Mouse (Mus musculus) layer of hippocampus, adult 2 months (tissue): ENCODE data around the gene Tpx2. TPM values are rescaled to one million over a fixed set of nuclear protein-coding genes. Genes with fewer than 3 reads are reported as not detected.

Source experiments
- DNase-seq, 2 experiments: peaks; one replicate each; pipeline ENCODE4 v3.0.0; 2022; ENCODE audit warnings: low spot score in 2 of 2
- H3K27ac ChIP-seq: fragments of 200-600 bp; 2 replicates; pipeline ENCODE4 v1.8.1; 2022
- H3K4me3 ChIP-seq: fragments of 200-600 bp; 2 replicates; pipeline ENCODE4 v1.8.1; 2022; ENCODE audit warnings: mild to moderate bottlenecking
- CTCF ChIP-seq: fragments of 200-600 bp; conservative IDR thresholded peaks from 2 replicates; pipeline ENCODE4 v1.8.1; 2022; ENCODE audit warnings: antibody characterized with exemption, mild to moderate bottlenecking, moderate library complexity
- microRNA-seq, 2 experiments: library from miRNA; unstranded; fragments of <30 nt; microRNA quantifications; one replicate each; pipeline ENCODE4 v1.2.0; 2021
- total RNA-seq, 2 experiments: library from RNA; stranded (reverse); gene quantifications; 2 replicates each; pipeline ENCODE4 v1.2.3; 2021

Tpx2 gene
- total RNA-seq, 2 experiments from 2014 or later = 2.0 to 2.2 TPM

GRCm38 (mm10) chr2:152933048-152933447, 85.3 kb downstream of the Tpx2 start, which contains the start of gene Foxs1:
TSS of gene Foxs1 (minus strand) at chr2:152933208.
- no peak for TF ChIP-seq CTCF
- no peak within 1 kb of the TSS for H3K27ac ChIP-seq

GRCm38 (mm10) chr2:152933614-152934013, 85.8 kb downstream of the Tpx2 start:
- Histone ChIP-seq H3K27ac (no peak overlapping the region), H3K4me3 (no peak overlapping the region)
- peak; percentile 78 for TF ChIP-seq CTCF
- DNase-seq = peak in 1 of 2 experiments; percentile 50

More at GRCm38 (mm10) chr2:152933048-152933447, 85.3 kb downstream of the Tpx2 start, which contains the start of gene Foxs1:
- no peak within 1 kb of the TSS; the same call in 1 of the 2 replicates for H3K4me3 ChIP-seq
- DNase-seq = no peak

- TF ChIP-seq CTCF = peak; percentile 85
- DNase-seq = peak in 1 of 2 experiments; percentile 51
- Histone ChIP-seq H3K27ac (no peak overlapping the region), H3K4me3 (no peak overlapping the region)
Measured at GRCm38 (mm10) chr2:152939846-152940245, 92.1 kb downstream of the Tpx2 start.

- TF ChIP-seq CTCF = no peak
- Histone ChIP-seq H3K27ac (no peak overlapping the region), H3K4me3 (no peak overlapping the region)
- DNase-seq = no peak
Measured at GRCm38 (mm10) chr2:152941106-152941505, 93.3 kb downstream of the Tpx2 start.

GRCm38 (mm10) chr2:152941776-152942175, 94.0 kb downstream of the Tpx2 start:
- no peak for TF ChIP-seq CTCF
- no peak overlapping the region for H3K27ac ChIP-seq
- DNase-seq = no peak
- no peak overlapping the region for H3K4me3 ChIP-seq

- no peak overlapping the region for H3K27ac ChIP-seq
- no peak for DNase-seq
- no peak for TF ChIP-seq CTCF
- H3K4me3 ChIP-seq = peak overlapping the region; percentile 36
Measured at GRCm38 (mm10) chr2:152942898-152943515, 95.2 kb downstream of the Tpx2 start.

GRCm38 (mm10) chr2:152943568-152943967, 95.8 kb downstream of the Tpx2 start:
- TF ChIP-seq CTCF = peak; percentile 50
- Histone ChIP-seq H3K4me3 (peak overlapping the region; percentile 36), H3K27ac (no peak overlapping the region)
- no peak for DNase-seq

GRCm38 (mm10) chr2:152944013-152944412, 96.2 kb downstream of the Tpx2 start:
- no peak overlapping the region for H3K4me3 ChIP-seq
- H3K27ac ChIP-seq = no peak overlapping the region
- no peak for DNase-seq
- no peak for TF ChIP-seq CTCF

Small RNA genes within 50 kb of the gene (microRNA-seq; reads per million reads assigned to microRNA genes)
- 0 reads per million in 2 experiments for gene Mir5622

Other genes starting within 250 kb of the Tpx2 start
- gene Defb45, start 248.6 kb upstream of the Tpx2 start, total RNA-seq = not detected
- not detected for gene Defb36, start 243.6 kb upstream of the Tpx2 start, total RNA-seq
- not detected for gene Defb25, start 224.9 kb upstream of the Tpx2 start, total RNA-seq
- 1 to 10 TPM in 1 of 2 experiments, under 1 TPM in 1; 0.42 to 2.0 TPM for gene Rem1, start 221.0 kb upstream of the Tpx2 start, total RNA-seq
- 10 to 100 TPM; 71.5 to 73.3 TPM for gene H13, start 178.5 kb upstream of the Tpx2 start, total RNA-seq
- gene Mcts2, start 160.9 kb upstream of the Tpx2 start, total RNA-seq = 10 to 100 TPM; 18.8 to 20.8 TPM
- 10 to 100 TPM; 23.5 to 25.4 TPM for gene Id1, start 111.7 kb upstream of the Tpx2 start, total RNA-seq
- gene Cox4i2, start 93.8 kb upstream of the Tpx2 start, total RNA-seq = 1 to 10 TPM; 1.4 to 1.6 TPM
- 100 to 1,000 TPM; 129 to 134 TPM for gene Bcl2l1, start 16.2 kb upstream of the Tpx2 start, total RNA-seq
- not detected for gene Mylk2, start 63.4 kb downstream of the Tpx2 start, total RNA-seq
- gene Foxs1, start 85.2 kb downstream of the Tpx2 start, total RNA-seq = under 1 TPM; 0.37 to 0.84 TPM
- gene Dusp15, start 103.7 kb downstream of the Tpx2 start, total RNA-seq = 10 to 100 TPM in 1 of 2 experiments, 1 to 10 TPM in 1; 9.3 to 11.9 TPM
- 1 to 10 TPM in 1 of 2 experiments, under 1 TPM in 1; 0.79 to 1.5 TPM for gene Ttll9, start 114.5 kb downstream of the Tpx2 start, total RNA-seq
- gene Pdrg1, start 167.5 kb downstream of the Tpx2 start, total RNA-seq = 10 to 100 TPM; 37.0 to 41.7 TPM
- gene Xkr7, start 183.9 kb downstream of the Tpx2 start, total RNA-seq = 1 to 10 TPM; 2.0 TPM
- 1 to 10 TPM; 4.9 to 6.6 TPM for gene Ccm2l, start 218.0 kb downstream of the Tpx2 start, total RNA-seq